Mouse (Mus musculus) right cerebral cortex, adult 2 months (tissue): ENCODE data around the gene Gstp2.

Source experiments
- DNase-seq, 2 experiments: peaks; one replicate each; pipeline ENCODE4 v3.0.0; 2021 to 2022; ENCODE audit warnings: low spot score in 2 of 2

The Gstp2 gene

DNA sequence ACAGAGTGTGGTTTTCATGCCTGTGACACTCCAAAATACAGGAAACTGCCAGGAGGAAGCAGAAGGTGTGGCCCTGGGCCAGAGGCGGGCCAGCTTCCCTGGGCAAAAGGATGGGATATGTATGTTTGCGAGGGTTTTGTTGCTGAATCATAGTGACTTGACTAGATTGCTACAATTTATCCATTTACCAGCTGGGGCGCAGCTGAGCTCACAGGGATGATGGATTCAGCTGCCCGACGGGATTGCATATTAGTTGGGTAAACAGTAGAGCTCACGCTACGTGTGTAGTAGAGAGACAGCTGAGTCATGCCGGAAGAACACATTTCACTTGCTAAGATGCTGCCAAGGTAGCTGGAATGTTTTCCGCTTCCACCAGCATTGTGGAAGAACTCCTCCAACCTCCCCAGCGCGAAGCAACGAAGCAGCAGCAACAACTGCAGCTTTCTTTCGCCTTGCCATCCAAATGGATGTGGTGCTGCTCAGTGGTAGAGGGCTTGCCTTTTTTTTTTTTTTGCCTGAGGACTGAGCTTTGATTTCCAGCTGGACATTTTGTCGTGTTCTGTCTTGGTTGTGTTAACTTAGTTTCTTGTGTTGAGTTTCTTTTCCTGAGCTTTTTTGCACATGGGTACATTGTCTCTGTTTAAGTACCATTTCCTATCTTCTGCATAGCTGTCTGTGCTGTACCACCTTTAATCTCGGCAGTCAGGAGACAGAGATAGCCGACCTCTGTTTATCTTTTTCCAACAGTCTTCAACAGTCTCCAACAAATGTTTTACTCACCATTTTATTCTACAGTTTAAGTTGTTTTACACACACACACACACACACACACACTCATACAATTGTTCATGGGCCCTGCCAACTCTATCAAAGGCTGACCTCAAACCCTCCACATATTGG, at the start of gene Gstp2:
Gene Gstp2, minus strand, starts transcription at position 58 of the 900 bp plus-strand sequence.
- DNase-seq, result peak; percentile 85 to 90

- no peak for DNase-seq
Observed at GRCm38 (mm10) chr19:4094774-4095303, 49.0 kb upstream of the Gstp2 start.

DNA sequence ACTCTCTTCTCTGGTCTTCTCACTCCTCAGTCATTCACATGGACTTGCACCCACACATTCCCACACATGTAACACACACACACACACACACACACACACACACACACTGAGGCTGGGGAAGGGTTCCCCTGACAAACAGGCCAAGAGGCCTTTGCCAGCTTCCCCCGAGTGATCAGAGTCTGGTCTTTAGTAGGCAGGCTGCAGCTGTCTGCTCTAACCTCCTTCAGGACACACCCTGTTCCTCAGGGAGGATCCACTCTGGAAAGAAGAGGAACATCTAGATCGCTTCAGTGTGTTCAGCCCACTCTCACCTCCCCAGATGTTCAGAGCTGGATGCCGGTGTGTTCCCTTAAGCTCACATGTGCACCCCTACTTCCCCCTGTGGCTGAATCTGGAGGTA, 48.5 kb upstream of the Gstp2 start:
- no peak for DNase-seq

GRCm38 (mm10) chr19:4093772-4094171, 47.9 kb upstream of the Gstp2 start:
- no peak for DNase-seq

- DNase-seq, result no peak
Observed at GRCm38 (mm10) chr19:4092750-4093149, 46.9 kb upstream of the Gstp2 start.

DNA sequence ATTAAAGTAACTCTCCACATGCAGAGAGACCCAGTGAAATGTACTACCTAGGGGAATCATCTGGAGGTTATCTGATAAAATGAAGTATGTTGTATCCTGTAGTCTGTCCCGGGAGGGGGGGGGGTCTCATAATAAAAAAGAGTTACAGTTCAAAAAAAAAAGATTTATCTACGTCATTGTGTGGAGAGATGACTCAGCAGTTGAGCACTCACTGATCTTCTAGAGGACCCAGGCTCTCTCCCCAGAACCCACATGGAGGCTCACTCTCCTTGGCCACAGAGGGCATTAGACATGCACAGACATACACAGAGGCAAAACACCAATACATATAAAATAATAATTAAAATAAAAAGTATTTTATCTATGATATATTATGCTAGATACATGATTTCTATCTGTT, 45.6 kb upstream of the Gstp2 start:
- DNase-seq, result no peak

- DNase-seq, result no peak
Observed at GRCm38 (mm10) chr19:4090446-4090845, 44.6 kb upstream of the Gstp2 start.

- no peak for DNase-seq
Observed at GRCm38 (mm10) chr19:4089128-4089527, 43.3 kb upstream of the Gstp2 start.

DNA sequence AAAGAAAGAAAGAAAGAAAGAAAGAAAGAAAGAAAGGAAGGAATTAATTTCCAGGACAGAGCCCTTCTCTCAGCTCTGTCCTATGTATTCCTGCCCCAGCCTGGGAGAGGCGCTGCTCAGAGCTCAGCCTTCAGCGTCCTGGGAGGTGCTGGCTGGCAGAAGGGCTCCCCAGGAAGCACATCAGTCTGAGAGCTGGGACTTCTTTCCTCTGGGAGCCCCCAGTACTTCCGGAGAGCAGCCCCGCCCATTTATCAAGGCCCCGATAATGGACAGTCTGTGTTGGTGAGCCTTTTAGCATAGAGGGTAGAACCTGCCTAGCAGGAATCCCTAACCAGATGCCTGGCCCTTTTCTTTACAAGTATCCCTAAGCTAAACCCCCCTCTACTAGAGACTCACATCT, 42.3 kb upstream of the Gstp2 start:
- DNase-seq, result no peak

- DNase-seq, result no peak
Observed at GRCm38 (mm10) chr19:4087090-4087489, 41.3 kb upstream of the Gstp2 start.

DNA sequence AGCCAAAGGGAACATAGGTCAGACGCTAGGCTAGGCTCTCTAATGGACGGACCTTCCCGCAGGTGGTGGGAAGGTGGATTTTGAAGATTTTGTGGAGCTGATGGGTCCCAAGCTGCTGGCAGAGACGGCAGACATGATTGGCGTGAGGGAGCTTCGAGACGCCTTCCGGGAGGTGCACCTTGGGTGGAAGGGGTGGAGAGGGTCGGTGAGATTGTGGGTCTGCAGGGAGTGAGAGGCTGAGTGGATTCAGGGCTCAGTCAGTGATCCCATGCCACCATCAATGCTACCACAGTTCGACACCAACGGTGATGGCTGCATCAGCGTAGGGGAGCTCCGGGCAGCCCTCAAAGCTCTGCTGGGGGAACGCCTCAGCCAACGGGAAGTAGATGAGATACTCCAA, 40.3 kb upstream of the Gstp2 start:
- no peak for DNase-seq

DNA sequence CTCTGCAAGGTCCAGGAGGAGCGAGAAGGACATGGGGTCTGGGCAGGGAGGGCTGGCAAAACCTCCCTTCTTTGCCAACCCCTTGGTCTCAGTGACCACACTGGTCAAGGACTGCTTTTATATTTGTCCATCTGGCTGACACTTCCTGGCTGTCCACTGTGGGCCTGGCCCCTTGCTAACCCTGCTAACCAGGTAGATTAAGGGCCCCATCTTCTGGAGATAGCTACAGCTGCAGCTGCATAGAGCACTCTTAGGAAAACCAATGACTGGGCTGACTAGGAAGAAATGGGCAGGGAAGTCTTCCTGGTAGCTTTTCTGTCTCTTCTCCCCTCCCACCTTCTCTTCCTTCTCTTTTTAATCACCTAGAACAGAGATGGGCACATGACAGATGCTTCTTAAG, 39.2 kb upstream of the Gstp2 start:
- no peak for DNase-seq

DNA sequence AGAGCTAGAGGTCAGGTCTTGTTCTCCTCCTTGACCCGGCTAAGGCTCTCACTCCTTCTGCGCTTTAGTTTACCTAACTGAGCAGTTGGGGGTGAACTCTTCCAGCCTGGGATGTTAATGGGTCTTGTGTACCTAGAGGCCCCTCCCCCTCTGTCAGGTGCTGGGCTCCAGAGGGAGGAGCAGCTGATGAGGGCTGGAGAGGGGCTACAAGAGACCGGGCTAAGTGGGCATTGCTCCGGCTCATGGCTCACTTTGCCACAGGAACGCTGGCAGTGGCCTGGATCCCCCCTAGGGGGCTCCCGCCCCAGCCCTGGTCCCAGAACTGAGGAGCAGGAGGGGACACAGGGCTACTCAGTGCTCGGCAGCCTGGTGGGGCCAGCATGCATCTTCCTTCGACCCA, 38.0 kb upstream of the Gstp2 start:
- no peak for DNase-seq

GRCm38 (mm10) chr19:4083316-4083715, 37.5 kb upstream of the Gstp2 start:
- DNase-seq, result no peak

DNA sequence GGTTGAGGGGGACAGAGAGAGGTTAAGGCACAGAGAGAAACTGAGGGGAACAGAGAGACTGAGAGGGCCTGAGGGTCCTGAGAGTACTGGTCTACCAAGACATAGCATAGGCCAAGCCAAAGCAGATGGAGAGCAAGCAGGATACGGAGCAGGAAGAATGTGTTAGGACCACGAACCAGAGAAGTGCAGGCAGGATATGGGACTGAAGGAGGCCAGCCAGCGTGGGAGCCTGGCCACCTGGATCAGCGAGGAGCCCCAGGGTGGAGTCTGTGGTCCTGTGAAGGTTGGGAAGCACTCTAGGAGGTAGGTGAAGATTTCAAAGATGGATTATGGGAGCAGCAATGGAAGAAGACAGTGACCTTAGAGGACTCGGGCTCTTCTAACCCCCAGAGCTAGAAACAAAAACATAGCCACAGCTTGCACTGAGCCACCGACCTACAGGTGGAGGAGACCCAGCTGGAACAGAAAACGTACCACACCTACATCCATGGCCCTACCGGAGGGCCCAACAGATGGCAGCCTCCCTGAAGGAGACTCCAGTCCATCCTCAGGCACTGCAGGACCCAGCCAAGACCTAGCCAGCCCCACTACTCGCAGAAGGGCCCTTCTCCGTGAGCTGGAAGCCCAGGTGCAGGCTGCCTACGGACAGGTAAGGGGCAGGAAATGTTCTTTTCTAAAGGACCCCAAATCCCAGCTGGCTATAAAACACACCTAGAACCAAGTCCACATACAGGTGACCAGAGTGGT, 36.6 kb upstream of the Gstp2 start:
- DNase-seq, result no peak

DNA sequence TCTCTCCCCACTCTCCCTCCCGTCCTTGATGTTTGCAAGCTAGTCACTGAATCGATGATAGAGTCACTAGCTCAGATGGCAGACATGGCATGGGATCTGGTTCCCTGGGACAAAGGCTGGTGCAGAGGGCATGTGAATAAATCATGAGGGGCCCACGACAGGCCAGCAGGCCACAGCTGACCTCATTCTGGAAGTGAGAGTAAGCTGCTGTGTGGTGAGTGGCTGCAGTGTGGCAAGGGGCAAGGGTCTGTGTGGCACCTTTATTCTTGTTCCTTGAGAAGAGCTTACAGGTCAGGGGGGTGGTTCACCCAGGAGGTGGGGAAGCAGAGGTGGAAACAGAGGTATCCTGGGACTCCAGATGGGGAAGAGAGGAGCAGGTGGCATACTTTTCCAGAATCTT, 35.6 kb upstream of the Gstp2 start, which contains the start of gene Cabp2:
Gene Cabp2, plus strand, starts transcription at position 185 of the 400 bp plus-strand sequence.
- DNase-seq, result no peak

DNA sequence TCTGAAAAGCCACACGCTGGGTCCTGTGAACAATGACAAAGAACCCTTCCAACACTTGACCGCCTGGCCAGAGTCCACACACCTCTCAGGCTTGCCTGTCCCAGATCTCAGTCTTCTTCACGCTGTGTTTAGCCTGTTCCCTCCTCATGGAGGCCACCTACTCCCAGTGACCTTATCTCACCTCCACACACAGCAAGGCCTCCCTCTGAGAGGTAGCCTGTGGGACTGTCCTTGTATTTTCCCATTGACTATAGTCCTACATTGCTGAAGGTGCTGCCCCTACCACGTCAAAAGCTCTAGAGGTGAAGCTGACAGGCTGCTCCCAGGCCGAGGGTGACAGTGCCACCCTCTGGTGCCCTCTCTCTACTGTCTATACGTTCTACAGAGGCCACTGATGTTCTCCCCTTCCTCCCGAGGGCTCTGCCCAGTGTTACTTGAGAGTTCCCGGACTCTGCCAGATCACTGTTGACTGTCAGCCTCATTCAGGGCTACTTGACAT, 34.7 kb upstream of the Gstp2 start:
- DNase-seq, result no peak

DNA sequence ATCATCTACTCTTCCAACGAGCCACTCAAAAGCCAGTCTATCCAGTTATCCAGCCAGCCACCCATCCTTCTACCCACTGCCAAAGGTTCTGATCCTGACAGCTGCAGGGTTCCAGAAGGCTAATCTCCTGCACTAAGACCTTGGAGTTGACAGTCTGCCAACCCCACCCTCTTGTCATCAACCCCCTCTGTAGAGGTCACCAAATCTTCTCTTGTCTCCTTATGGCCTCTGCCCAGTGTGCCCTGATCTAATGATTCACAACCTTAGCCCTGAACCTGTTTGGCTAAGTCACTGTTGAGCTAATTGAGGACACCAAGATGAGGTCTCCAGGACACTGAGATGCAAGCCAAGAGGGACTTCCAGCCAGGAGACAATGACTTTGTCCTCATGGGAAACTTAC, 33.8 kb upstream of the Gstp2 start:
- no peak for DNase-seq

GRCm38 (mm10) chr19:4075531-4075930, 29.7 kb upstream of the Gstp2 start:
- no peak for DNase-seq

- no peak for DNase-seq
Observed at GRCm38 (mm10) chr19:4072706-4073424, 27.0 kb upstream of the Gstp2 start.

DNA sequence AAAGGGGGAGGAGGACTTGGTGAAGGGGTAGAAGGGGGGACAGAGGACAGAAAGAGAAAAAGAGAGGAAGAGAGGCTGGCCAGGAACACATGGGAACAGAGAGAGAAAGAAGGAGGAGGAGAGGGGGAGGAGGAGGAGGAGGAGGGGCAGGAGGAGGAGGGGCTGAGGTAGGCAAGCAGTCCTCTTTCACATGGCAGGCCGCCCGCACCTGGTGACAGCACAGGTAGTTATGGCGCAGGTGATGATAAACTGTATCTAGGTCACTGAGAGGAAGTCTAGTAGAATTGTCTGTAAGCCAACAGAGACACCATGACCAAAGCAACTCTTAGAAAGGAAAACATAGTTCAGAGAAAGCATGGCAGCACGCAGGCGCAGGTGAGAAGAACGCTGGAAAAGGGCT, 25.6 kb upstream of the Gstp2 start:
- DNase-seq, result no peak

DNA sequence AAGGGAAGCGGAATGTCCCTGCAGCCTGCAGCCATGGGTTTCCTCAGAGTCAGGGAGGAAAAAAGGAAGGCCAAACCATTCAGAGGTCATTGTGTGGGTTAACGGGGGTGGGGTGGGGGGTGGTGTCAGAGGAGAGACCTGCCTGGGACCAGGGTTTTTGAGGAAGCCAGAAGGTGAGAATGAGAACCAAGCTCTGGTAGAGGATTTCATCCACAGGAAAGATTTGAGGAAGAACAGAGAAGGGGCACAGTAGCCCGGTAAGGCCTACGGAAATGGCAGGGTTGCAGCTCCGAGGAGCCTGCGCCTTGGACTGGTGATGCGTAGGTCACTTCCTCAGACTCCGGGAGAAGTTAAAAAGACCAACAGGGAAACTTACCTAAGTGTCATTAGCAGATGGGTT, 24.9 kb upstream of the Gstp2 start:
- no peak for DNase-seq
